Mouse (Mus musculus) hindbrain, embryonic 13.5 days (tissue): ENCODE results near the gene Cox6a2. TPM values are rescaled to one million over a fixed set of nuclear protein-coding genes. Genes with fewer than 3 reads are reported as not detected.

Experiments used
- ATAC-seq: fragments of 200-750 bp; cut with Nextera tagmentation; 2 replicates; pipeline ENCODE4 v1.8.0; 2017; ENCODE audit warnings: moderate TSS enrichment; ENCODE audit not compliant: low FRiP score
- H3K27ac ChIP-seq: fragments of 300-500 bp; sonication (generic); 2 replicates; pipeline ENCODE4 v1.5.1; 2015; ENCODE audit warnings: inconsistent platforms, mild to moderate bottlenecking, moderate library complexity
- H3K27me3 ChIP-seq: fragments of 300-500 bp; sonication (generic); 2 replicates; pipeline ENCODE4 v1.6.1; 2015; ENCODE audit warnings: mild to moderate bottlenecking, inconsistent platforms
- H3K36me3 ChIP-seq: fragments of 300-500 bp; sonication (generic); 2 replicates; pipeline ENCODE4 v1.6.1; 2015; ENCODE audit warnings: mild to moderate bottlenecking, inconsistent platforms
- H3K4me1 ChIP-seq: fragments of 300-500 bp; sonication (generic); replicated peaks from 2 replicates; pipeline ENCODE4 v1.6.1; 2015; ENCODE audit warnings: inconsistent platforms
- H3K4me2 ChIP-seq: fragments of 300-500 bp; sonication (generic); 2 replicates; pipeline ENCODE4 v1.6.1; 2015; ENCODE audit warnings: inconsistent platforms, mild to moderate bottlenecking, moderate library complexity
- H3K4me3 ChIP-seq: fragments of 300-500 bp; sonication (generic); 2 replicates; pipeline ENCODE4 v1.5.1; 2015; ENCODE audit warnings: mild to moderate bottlenecking, inconsistent platforms
- H3K9ac ChIP-seq: fragments of 300-500 bp; sonication (generic); 2 replicates; pipeline ENCODE4 v1.6.1; 2015; ENCODE audit warnings: mild to moderate bottlenecking, inconsistent platforms
- H3K9me3 ChIP-seq: fragments of 300-500 bp; sonication (generic); 2 replicates; pipeline ENCODE4 v1.6.1; 2016; ENCODE audit warnings: inconsistent platforms
- WGBS: fragments of 180-500 bp; shearing (Covaris S2); methylation state at CpG from one replicate; pipeline ENCODE4 v1.1.7; 2015; 5-methylcytosine and 5-hydroxymethylcytosine counted together
- polyA plus RNA-seq: library from polyadenylated mRNA; unstranded; fragments of >200 nt; fragmentation: Nextera tagmentation; extraction: Ambion mirVana; gene quantifications from 2 replicates; pipeline ENCODE4 v1.2.1, GENCODE M21; 2015

Cox6a2 gene
- polyA plus RNA-seq, 1 experiment from 2014 or later: 0.70 TPM

- Histone ChIP-seq H3K27me3 (peaks cover 2% of the 10 kb centered on the region; the same call in 1 of the 2 replicates), H3K27ac (no peak overlapping the region), H3K4me2 (no peak overlapping the region), H3K4me1 (peaks cover 39% of the 10 kb centered on the region), H3K4me3 (no peak overlapping the region), H3K9ac (0 out of 2 replicates have a peak overlapping the region, but pooled peaks have one; percentile 51), H3K36me3 (peaks cover 48% of the 10 kb centered on the region), H3K9me3 (no peaks in the 10 kb centered on the region)
- 49% methylated on average over 10 of the region's 10 CpGs for WGBS
- ATAC-seq: no peak
Observed at GRCm38 (mm10) chr7:128243921-128244320, 37.7 kb upstream of the Cox6a2 start.

DNA sequence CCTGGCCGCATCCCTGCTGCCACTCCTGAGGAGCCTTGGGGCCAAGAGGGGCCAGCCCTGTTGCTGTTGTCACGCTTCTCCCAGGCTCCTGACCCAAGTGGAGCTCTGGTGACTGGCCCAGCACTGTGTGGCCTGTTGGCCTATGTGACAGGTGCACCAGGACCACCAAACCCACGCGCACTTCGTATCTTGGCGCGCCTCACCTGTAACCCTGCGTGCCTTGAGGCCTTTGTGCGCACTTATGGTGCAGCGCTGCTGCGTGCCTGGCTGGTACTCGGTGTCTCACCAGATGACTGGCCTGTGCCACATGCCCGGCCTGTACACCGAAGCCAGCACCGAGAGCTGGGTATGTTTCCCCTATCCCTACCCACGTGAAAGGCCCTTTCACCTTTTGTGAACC, 36.1 kb upstream of the Cox6a2 start:
- Histone ChIP-seq H3K9ac (no peak overlapping the region), H3K4me2 (no peak overlapping the region), H3K36me3 (peaks cover 48% of the 10 kb centered on the region), H3K27ac (no peak overlapping the region), H3K4me3 (no peak overlapping the region), H3K27me3 (peaks cover 2% of the 10 kb centered on the region; the same call in 1 of the 2 replicates), H3K9me3 (no peaks in the 10 kb centered on the region), H3K4me1 (peaks cover 41% of the 10 kb centered on the region)
- ATAC-seq: no peak
- WGBS: 96% methylated on average over 16 of the region's 16 CpGs

GRCm38 (mm10) chr7:128240131-128240784, 34.1 kb upstream of the Cox6a2 start:
- Histone ChIP-seq H3K27me3 (no peaks in the 10 kb centered on the region), H3K36me3 (peaks cover 48% of the 10 kb centered on the region), H3K9me3 (no peaks in the 10 kb centered on the region), H3K27ac (no peak overlapping the region), H3K4me3 (no peak overlapping the region), H3K9ac (peak overlapping the region; percentile 36), H3K4me1 (peaks cover 29% of the 10 kb centered on the region), H3K4me2 (no peak overlapping the region)
- 95% methylated on average over 27 of the region's 27 CpGs for WGBS
- no peak for ATAC-seq

DNA sequence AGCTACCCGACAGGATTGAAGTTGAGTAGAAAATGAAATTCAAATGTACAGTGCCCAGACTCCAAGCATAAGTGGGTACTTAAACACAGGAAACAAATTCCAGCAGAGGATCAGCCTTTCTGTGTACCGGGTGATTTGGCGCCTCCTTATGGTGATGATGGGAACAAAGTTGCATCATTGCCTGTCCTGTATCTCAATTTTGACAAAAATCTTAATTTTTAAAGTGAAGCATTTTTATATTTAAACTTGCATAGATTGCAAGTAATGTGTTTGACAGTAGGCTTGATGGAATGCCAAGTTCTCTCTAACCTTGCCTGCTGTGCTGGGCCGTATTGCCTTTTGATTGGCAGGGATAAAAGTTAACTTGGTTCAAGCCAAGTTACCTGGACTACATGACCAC, 32.8 kb upstream of the Cox6a2 start:
- ATAC-seq: no peak
- peak overlapping the region; percentile 70 for H3K4me3 ChIP-seq
- H3K27me3 ChIP-seq: no peaks in the 10 kb centered on the region
- H3K36me3 ChIP-seq: peaks cover 37% of the 10 kb centered on the region
- H3K27ac ChIP-seq: peak overlapping the region; percentile 98; the same call in 1 of the 2 replicates
- H3K9ac ChIP-seq: peak overlapping the region; percentile 60; the same call in 1 of the 2 replicates
- no peaks in the 10 kb centered on the region for H3K9me3 ChIP-seq
- H3K4me2 ChIP-seq: peak overlapping the region; percentile 63
- WGBS: 30% methylated on average over 4 of the region's 4 CpGs
- H3K4me1 ChIP-seq: peaks cover 29% of the 10 kb centered on the region

GRCm38 (mm10) chr7:128237927-128238778, 32.0 kb upstream of the Cox6a2 start, which contains the start of gene 9130023H24Rik:
Gene 9130023H24Rik (minus strand): TSS chr7:128238031.
- WGBS: under 1% methylated on average over 72 of the region's 72 CpGs
- Histone ChIP-seq H3K9ac (peak within 1 kb of the TSS; percentile 80), H3K4me1 (peaks cover 29% of the 10 kb centered on the region), H3K4me3 (peak within 1 kb of the TSS; percentile 70), H3K4me2 (peak within 1 kb of the TSS; percentile 93), H3K36me3 (peaks cover 34% of the 10 kb centered on the region), H3K9me3 (no peaks in the 10 kb centered on the region), H3K27ac (peak within 1 kb of the TSS; percentile 98), H3K27me3 (no peaks in the 10 kb centered on the region)
- peak; percentile 91 for ATAC-seq

- Histone ChIP-seq H3K27me3 (no peaks in the 10 kb centered on the region), H3K4me2 (peak overlapping the region; percentile 93), H3K4me1 (peaks cover 29% of the 10 kb centered on the region), H3K36me3 (peaks cover 28% of the 10 kb centered on the region), H3K9ac (peak overlapping the region; percentile 80), H3K27ac (peak overlapping the region; percentile 98), H3K4me3 (peak overlapping the region; percentile 70), H3K9me3 (no peaks in the 10 kb centered on the region)
- 1% methylated on average over 25 of the region's 25 CpGs for WGBS
- no peak for ATAC-seq
Observed at GRCm38 (mm10) chr7:128237593-128237926, 31.4 kb upstream of the Cox6a2 start.

DNA sequence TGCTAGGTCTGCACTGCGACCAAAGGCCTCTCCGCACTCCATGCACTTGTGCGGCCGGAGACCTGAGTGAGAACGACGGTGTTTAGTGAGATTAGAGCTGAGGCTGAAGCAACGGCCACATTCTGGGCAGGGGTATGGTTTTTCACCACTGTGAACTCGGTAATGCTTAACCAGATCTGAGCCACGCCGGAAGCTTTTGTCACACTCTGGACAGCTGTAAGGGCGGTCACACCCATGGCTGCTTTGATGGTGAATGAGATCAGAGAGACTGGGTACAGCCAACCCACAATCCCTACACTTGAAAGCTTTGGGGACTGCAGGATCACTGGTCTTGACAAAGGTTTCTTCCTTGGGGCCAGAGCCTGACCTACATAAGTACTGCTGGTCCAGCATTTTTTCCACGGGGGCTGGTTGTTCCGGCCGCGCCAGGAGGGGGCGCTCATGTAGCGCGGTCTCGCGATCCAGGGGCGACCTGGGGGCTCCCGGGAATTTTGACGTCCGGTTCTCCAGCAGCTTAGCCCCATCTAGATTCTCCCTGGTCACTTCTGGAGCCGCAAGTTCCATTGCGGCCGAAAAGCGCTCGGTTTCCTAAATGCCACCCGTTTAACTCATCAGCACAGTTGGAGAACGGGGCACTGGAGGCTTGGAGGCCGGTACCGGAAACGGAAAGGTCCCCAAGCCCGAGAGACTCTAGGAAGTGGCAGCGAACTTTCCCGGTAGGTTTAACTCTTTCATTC, 30.8 kb upstream of the Cox6a2 start, which contains the start of gene Armc5:
Armc5 (plus strand) TSS at position 487 of the 737 bp plus-strand sequence.
- H3K4me1 ChIP-seq: peaks cover 32% of the 10 kb centered on the region
- WGBS: 26% methylated on average over 37 of the region's 37 CpGs
- H3K27ac ChIP-seq: peak within 1 kb of the TSS; percentile 98
- H3K36me3 ChIP-seq: peaks cover 22% of the 10 kb centered on the region
- peak within 1 kb of the TSS; percentile 80 for H3K9ac ChIP-seq
- 0 out of 2 replicates have a peak, but pooled peaks have one; percentile 4 for ATAC-seq
- peak within 1 kb of the TSS; percentile 93 for H3K4me2 ChIP-seq
- no peaks in the 10 kb centered on the region for H3K27me3 ChIP-seq
- no peaks in the 10 kb centered on the region for H3K9me3 ChIP-seq
- peak within 1 kb of the TSS; percentile 70 for H3K4me3 ChIP-seq

DNA sequence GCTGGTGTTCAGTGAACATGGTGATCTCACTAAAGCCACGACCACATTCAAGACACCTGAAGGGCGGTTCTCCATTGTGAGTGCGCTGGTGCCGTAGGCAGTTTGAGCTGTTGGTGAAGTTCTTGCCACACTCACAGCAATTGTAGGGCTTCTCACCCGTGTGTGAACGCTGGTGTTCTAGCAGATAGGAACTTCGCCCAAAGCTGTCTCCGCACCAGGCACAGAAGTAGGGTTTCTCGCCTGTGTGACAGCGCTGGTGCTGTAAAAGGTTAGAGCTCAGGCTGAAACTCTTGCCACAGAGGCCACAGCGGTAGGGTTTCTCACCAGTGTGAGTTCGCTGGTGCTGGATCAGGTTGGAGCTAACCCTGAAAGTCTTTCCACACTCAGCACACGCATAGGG, 30.2 kb upstream of the Cox6a2 start:
- Histone ChIP-seq H3K27me3 (no peaks in the 10 kb centered on the region), H3K36me3 (peaks cover 17% of the 10 kb centered on the region), H3K4me1 (peaks cover 32% of the 10 kb centered on the region), H3K9me3 (no peaks in the 10 kb centered on the region), H3K4me3 (0 out of 2 replicates have a peak overlapping the region, but pooled peaks have one; percentile 70), H3K27ac (peak overlapping the region; percentile 98; the same call in 1 of the 2 replicates), H3K9ac (peak overlapping the region; percentile 80; the same call in 1 of the 2 replicates), H3K4me2 (peak overlapping the region; percentile 93)
- WGBS: 96% methylated on average over 13 of the region's 13 CpGs
- ATAC-seq: no peak

- Histone ChIP-seq H3K27ac (no peak overlapping the region), H3K4me2 (no peak overlapping the region), H3K27me3 (no peaks in the 10 kb centered on the region), H3K9ac (no peak overlapping the region), H3K36me3 (peaks cover 8% of the 10 kb centered on the region), H3K4me1 (peaks cover 28% of the 10 kb centered on the region), H3K9me3 (no peaks in the 10 kb centered on the region), H3K4me3 (no peak overlapping the region)
- ATAC-seq: no peak
- 90% methylated on average over 1 of the region's 1 CpGs for WGBS
Observed at GRCm38 (mm10) chr7:128235481-128235880, 29.3 kb upstream of the Cox6a2 start.

- H3K27ac ChIP-seq: no peak overlapping the region
- H3K9ac ChIP-seq: no peak overlapping the region
- no peak for ATAC-seq
- no peaks in the 10 kb centered on the region for H3K9me3 ChIP-seq
- H3K4me3 ChIP-seq: no peak overlapping the region
- H3K4me1 ChIP-seq: peaks cover 23% of the 10 kb centered on the region
- WGBS: 86% methylated on average over 2 of the region's 2 CpGs
- H3K36me3 ChIP-seq: 0 out of 2 replicates have a peak, but pooled peaks cover under 1% of the 10 kb centered on the region
- H3K27me3 ChIP-seq: no peaks in the 10 kb centered on the region
- H3K4me2 ChIP-seq: no peak overlapping the region
Observed at GRCm38 (mm10) chr7:128234796-128235195, 28.6 kb upstream of the Cox6a2 start.

GRCm38 (mm10) chr7:128231741-128232140, 25.6 kb upstream of the Cox6a2 start:
- no peak overlapping the region for H3K9ac ChIP-seq
- H3K9me3 ChIP-seq: no peaks in the 10 kb centered on the region
- no peak for ATAC-seq
- H3K36me3 ChIP-seq: no peaks in the 10 kb centered on the region
- H3K27me3 ChIP-seq: no peaks in the 10 kb centered on the region
- no peak overlapping the region for H3K4me2 ChIP-seq
- WGBS: 46% methylated on average over 8 of the region's 8 CpGs
- H3K4me3 ChIP-seq: no peak overlapping the region
- H3K27ac ChIP-seq: no peak overlapping the region
- peaks cover 6% of the 10 kb centered on the region for H3K4me1 ChIP-seq

DNA sequence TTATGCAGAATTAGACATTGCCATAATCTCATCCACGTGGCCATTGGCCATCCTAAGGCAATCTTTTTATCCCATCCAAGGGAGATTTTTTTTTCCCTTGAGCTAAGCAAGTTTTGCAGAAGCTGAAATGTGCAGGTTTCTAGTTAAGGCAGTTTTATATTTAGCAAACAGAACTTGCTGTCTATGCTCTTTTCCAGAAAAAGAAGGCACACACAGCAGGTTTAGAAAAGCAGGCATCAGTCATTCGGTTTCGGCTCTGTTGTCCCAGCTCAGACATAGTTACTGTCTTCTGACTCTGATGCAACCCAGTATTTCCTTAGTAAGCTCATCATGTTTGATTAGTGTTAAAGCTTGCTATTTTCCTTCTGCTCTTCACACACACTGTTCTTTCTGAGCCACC, 14.7 kb upstream of the Cox6a2 start:
- Histone ChIP-seq H3K4me2 (no peak overlapping the region), H3K36me3 (no peaks in the 10 kb centered on the region), H3K27ac (no peak overlapping the region), H3K4me3 (no peak overlapping the region), H3K27me3 (no peaks in the 10 kb centered on the region), H3K9ac (no peak overlapping the region), H3K9me3 (no peaks in the 10 kb centered on the region), H3K4me1 (no peaks in the 10 kb centered on the region)
- 89% methylated on average over 3 of the region's 3 CpGs for WGBS
- ATAC-seq: no peak
